Mouse (Mus musculus) large intestine, adult 2 months (tissue): ENCODE results near the gene Pask. TPM values are rescaled to one million over a fixed set of nuclear protein-coding genes. Genes with fewer than 3 reads are reported as not detected.
A peak's percentile ranks its signal among the peaks of the same experiment; 100 is the strongest.
"Not testable (repeated sequence)": the region's sequence is repeated elsewhere in the genome, so short reads cannot be mapped to it uniquely, and the experiment has no call there.

Experiments used
- DNase-seq: peaks from one replicate; pipeline ENCODE4 v3.0.0-alpha.2; 2012; ENCODE audit warnings: low read depth, low spot score
- WGBS: fragments of 180-500 bp; shearing (Covaris S2); methylation state at CpG from one replicate; pipeline ENCODE4 v1.1.7; 2018; 5-methylcytosine and 5-hydroxymethylcytosine counted together
- polyA plus RNA-seq: library from polyadenylated mRNA; depleted of rRNA; stranded (reverse); fragments of >200 nt; gene quantifications from 2 replicates; pipeline ENCODE4 v1.2.3, GENCODE M21; 2012; rRNA removed

Pask gene
- polyA plus RNA-seq, result 2.5 and 4.1 TPM in 2 replicates

DNA sequence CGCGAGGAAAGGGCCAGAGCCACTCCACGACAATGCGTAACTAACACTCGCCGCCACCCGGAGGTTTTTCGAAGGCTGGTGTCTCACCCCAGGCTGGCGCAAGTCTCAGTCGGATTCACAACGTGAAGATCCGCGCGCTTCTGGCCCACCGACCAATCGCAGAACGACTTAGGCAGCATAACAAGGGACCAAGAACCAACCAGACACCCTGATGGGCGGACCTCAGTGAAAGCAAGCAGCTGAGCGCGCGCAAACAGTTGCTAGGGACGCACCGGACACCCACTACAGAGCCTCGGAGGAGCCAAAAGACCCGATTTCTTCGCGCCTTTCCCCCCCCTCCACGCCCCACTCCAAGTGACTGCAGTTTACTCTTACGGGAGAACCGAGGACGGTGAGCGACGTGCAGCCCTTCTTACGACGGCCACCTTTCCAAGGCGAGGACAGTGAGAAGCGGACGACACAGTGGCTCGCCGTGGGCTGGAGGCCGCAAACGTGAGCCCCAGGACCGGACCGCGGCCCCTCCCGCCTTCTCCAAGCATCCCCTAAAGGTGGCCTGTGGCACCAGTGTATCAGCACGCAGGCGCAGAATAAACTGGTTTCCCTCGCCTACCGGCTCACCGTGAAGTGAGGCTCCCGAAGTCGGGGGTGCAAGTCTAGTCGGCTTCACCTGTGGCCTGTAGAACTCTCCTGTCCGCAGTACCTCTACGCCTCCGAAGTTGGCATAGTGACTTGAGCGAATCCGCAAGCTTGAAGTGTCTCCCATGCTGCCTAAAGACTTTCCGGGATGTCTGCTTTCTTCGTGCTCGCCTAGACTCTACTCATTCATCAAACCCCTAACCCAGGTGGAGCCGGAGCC is at the start of gene Pask, which contains the start of gene Ppp1r7:
Pask (minus strand) TSS at position 835 of the 856 bp plus-strand sequence.
Ppp1r7 (plus strand) TSS at position 207 of the 856 bp plus-strand sequence.
- WGBS, result under 1% methylated on average over 63 of the region's 63 CpGs
- DNase-seq, result peak; percentile 92

DNA sequence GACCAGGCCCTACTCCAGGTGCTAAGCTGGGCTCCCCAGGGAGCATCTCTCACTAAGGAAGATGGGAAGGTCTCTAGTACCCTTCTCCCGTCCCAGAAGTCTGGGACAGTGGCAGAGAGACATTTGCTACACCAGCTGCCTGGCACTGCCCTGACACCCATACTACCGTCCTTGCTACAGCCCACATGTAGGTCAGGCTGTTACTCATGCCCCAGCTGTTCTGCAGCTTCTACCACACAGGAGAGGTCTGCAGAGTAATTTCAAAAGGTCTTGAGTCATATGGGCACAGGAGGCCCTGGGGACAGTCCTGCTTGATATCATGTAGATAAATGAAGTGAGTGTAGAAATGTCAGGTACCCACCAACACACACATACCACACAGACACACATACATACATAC is 45.6 kb upstream of the Pask start:
- WGBS, result 81% methylated on average over 2 of the region's 2 CpGs
- no peak for DNase-seq

DNA sequence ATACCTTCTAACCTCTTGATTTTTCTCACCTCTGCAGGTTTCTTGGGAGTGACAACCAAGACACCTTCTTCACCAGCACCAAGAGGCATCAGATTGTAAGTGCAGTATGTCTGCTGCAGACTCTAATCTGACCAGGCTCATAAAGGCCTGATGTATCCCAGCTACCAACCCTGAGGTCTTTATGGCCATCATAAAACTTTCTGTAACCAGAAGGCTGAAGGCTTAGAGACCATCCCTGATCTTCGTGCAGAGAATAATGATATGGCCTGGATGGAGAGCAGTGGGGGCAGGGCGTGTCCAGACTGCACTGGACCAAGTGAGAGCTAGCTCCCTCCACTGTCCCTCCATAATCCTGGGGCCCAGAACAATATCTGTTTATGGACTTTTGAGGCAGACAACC is 43.9 kb upstream of the Pask start:
- WGBS, result 32% methylated on average over 2 of the region's 2 CpGs
- DNase-seq, result no peak

DNA sequence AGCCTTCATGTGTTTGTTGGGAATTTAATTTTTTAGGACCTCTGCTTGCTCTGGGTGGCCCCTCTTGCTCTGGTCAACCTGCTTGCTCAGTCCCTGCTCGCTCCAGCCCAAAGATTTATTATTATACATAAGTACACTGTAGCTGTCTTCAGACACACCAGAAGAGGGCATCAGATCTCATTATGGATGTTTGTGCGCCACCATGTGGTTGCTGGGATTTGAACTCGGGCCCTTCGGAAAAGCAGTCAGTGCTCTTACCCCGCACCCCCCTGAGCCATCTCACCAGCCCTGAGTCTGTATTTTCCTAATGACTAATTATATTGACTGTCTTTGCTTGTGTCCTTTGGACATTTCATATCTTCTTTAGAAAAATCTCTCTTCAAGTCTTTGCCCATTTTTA is 35.8 kb upstream of the Pask start:
- no peak for DNase-seq
- 77% methylated on average over 5 of the region's 5 CpGs for WGBS

DNA sequence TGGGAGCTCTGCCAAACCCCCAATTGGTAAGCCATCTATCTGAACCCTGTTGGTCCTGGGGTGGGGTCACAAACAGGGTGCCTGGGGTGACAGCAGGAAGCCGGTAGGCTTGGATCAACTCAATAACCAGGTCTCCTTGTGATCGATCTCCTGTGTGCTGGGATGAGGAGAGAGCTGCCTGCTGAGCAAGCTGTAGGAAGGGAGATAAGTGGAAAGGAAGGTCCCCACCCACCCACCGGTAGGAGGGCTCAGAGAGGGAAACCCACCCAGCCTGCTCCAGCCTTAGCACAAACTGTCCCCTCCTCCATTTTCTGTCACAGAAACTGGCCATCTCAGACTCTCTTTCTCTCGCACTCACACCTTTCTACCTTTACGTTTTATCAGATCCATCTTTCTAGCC is 34.0 kb upstream of the Pask start:
- no peak for DNase-seq
- WGBS, result 58% methylated on average over 5 of the region's 5 CpGs

DNA sequence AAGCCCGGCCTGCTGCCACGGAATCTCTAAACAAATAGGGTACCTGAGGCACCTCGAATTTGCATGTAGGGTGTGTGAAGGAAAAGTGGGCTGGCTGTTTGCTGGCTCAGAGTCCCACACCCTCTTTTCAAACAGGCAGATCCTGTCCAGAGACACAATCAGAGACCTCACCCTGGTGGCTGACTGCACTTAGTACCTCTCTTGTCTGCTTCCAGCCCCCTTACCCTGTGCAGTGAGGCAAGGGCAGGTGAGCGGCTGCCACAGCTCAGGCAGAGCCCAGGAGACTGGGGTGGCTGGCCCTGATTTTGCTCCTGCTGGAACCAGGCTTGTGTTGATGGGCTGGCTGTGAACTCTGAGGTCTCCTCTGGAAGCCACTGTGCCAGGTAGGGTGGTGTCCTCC is 30.4 kb upstream of the Pask start, which contains the start of gene Ano7:
Ano7 (plus strand) TSS at position 266 of the 400 bp plus-strand sequence.
- WGBS, result 28% methylated on average over 4 of the region's 4 CpGs
- peak; percentile 14 for DNase-seq

DNA sequence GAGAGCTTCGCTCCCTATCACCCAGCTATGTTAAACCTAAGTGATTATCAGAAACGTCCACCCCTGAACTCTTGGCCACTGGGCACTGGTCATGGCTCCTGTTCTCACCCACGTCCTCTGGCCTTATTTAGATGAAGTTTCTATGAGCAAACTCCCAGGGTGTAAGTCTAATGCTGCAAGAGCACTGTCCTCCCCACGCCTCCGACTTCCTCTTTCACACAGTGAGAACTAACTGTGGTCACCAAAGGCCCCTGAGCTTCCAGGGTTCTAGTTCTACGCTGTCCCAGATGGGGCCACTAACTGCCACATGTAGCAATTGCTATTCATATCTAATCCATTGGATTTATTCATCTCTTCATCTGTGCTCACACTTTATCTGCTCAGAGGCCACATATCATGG is 22.4 kb upstream of the Pask start:
- DNase-seq, result no peak
- 93% methylated on average over 6 of the region's 6 CpGs for WGBS

DNA sequence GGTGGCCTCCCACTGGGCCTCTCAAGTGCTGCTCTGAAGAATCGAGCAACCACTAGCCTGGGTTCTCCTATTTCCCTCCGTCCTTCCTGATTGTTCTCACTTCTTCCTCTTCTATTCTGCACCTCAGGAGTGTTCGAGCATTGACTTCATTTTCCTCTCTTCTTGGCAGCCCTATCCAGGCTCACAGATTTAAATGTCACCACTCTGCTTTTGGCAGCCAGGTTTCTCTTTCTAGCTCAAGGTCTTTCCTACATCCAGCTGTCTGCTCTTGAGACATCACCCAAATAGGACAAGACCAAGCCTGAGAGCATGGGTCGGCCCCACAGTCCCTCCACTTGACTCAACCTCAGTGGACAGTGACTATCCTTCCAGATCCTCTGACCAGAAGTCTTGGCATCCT is 19.4 kb upstream of the Pask start:
- 84% methylated on average over 4 of the region's 4 CpGs for WGBS
- no peak for DNase-seq

DNA sequence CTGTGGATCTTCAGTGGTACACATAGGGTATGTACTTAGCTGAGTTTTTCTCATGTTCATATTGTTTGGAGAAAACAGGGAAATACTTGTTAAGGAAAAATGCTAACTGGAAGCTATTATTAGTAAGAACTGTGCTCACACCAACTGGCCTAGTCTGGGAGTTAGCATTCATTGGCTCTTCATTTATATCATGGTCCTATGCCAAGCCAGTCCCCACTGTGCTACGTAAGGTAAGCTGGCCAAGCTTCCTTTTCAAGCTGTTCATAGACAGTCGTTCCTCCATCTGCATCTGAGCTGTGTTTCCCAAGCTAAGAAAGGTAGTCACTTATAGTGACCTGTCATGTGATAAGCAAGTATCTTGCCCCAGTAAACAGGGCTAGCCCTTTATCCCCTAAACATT is 9.4 kb upstream of the Pask start:
- WGBS, result 91% methylated on average over 2 of the region's 2 CpGs
- DNase-seq, result no peak

DNA sequence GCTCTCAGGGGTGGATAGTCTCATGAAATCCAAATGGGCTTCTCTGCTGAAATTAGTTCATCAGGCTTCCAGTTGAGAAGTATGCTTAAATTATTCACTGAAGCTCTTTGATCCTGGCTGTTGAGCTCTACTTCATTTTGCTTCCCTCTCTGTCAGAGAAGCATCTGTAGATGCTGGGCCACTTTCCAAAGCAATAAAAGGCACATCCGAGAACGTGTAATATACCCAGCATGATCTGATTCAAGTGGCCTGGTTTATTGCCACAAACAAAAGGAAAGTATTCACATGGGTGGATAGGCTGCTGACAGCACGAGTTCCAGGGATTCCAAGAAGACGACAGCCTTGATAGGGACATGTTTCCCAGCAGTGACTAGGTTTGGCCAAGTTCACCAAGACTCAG is 6.4 kb upstream of the Pask start:
- WGBS, result 9% methylated on average over 4 of the region's 4 CpGs

DNA sequence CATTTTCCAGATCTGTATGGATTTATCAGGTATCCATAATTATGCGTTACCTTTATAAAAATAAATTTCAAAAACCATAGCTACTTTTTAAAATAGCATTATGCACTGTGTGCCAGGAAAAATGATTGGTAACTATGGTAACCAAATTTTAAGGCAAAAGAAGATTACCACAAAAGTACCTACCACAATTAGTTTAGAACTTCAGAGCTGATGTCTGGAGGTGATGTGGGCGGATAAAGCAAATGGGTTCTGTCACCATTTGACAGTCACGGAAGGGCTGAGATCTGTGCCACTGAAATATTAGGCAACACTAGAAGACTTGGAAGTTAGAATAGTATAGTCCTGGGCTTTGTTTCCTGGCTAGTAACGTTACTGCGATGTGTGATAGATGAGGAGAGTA is 3.9 kb upstream of the Pask start:
- 90% methylated on average over 5 of the region's 5 CpGs for WGBS

More for the DNA sequence above, 6.4 kb upstream of the Pask start:
- DNase-seq, result no peak

DNA sequence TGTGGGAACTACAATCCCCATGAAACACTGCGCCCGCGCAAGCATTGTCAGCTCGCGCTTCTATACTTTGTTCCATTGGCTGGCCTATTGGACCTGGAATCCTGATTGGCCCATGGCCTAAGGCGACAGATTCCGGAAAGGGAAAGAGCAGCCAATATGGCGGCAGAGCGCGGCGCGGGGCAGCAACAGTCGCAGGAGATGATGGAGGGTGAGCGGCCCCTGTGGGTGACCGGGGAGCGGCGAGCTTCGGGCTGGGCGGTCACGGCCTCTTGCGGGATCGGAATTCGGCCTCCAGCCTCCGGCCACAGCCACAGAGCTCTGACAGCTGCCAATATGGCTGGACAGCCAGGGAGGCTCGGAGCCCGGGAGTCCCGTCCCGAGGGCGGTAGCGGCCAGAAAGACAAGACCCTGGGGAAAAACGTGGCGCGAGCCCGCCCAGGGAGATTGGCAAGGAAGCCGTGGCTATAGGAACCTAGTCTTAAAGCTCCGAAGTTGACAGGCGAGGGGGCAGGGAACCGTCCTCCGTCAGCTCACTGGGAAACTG is 294 bp upstream of the Pask start:
- peak; percentile 94 for DNase-seq
- under 1% methylated on average over 39 of the region's 39 CpGs for WGBS

More for the DNA sequence above, 3.9 kb upstream of the Pask start:
- no peak for DNase-seq

DNA sequence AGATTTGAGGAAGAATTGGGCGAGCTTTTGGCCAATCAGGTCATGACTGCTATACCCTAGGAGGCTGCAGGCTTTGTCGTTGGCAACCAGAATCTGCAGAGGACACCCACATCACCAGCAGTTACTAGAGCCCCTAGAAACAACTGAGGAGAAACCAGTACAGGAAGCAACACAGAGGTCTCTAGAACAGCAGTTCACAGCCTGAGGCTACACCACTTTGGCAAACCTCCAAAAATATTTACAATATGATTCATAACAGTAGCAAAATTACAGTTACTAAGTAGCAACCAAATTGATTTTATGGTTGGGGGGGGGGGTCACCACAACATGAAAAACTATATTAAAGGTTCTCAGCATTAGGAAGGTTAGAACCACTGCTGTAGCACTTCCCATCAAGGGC is 8.7 kb downstream of the Pask start:
- no peak for DNase-seq
- WGBS, result 89% methylated on average over 2 of the region's 2 CpGs

DNA sequence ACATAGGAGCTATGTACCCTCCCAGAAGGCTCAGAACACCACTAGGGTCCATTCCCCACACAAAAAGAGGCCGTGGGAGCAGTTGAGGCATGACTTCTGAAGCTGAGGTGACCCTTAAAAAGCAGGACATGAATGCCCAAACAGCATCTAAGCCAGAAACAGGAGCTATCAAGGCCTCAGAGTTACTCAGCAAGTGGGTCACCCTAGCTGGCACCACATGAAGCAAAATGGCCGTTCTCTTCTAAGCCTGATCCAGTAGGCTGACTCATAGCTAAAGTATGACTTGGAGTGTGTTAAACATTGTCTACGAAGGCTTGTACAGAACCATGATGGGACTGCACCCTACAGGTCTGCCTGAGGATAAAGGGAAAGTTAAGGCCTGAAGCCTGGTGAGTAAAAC is 16.8 kb downstream of the Pask start:
- DNase-seq, result no peak
- WGBS, result 68% methylated on average over 3 of the region's 3 CpGs

DNA sequence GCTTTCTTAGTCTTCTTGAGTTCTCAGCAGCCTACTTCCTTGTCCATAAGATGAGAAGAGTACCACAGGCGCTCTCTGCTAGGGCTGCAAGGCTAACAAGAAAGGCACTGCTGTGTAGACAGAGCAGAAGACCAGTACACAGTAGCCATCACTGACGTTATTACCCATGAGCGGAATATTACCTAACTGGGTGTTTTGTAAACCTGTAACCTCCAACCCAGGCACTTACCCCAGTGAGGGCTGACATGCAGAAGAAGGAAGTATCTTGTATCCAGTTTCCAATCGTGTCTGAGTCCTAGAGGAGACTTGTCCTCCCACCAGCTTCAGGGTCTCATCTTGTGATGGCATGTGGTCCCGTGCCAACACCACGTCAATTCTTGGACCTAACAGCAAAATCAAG is 19.3 kb downstream of the Pask start:
- 91% methylated on average over 6 of the region's 6 CpGs for WGBS
- DNase-seq, result no peak

DNA sequence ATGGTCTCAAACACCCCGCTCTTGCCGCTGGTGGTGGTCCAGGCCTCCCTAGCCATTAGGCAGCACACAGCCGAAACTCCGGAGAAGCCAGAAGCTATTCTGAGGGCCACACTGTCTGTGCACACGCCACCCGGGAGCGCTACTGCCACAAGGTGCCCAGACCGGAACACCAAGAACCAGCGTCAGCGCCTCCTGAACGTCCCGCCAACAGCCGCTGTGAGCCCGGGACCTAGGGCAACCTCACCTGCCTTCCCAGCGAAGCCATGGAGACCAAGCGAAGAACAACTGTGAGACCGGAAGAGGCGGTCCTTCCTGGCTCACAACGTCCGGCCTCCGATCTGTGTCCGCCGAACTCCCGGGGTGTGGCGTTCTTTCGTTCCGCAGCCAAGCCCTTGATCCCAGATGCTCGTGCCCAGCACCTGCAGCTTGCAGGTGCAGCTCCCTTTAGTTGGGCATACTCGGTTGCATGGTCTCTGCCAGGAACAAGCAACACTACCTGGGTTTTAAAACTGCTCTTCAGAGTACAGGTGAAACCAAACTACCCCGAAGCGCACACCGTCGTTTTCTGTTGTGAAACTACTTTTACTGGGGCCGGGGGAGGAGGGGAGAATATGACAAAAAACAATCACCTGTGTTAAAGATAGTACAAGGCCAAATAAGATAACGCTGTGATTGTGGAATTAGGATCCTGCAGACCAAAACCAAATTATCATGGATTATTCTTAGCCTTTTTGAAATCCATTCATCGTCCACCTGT is 37.5 kb downstream of the Pask start, which contains the start of gene Mterf4:
Mterf4 (minus strand) TSS at position 335 of the 757 bp plus-strand sequence.
- WGBS, result 4% methylated on average over 36 of the region's 36 CpGs
- peak; percentile 66 for DNase-seq

DNA sequence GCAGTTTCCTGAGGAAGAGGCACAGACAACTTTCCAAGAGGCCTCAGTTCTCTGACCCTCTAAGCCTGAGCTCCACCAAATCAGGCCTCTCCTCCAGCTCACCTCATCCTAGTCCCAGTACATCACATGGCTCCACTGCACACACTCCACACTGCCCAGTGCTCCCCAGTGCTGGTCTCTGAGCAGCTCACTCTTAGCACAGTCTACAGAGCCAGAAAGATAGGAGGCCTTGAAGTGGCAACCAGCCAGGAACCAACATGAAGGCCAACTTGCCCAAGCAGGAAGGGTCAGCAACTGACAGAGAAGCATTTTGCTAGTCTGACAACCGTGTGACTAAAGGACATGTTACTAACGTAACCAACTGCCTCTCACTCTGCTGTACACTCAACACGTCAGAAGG is 42.7 kb downstream of the Pask start:
- 91% methylated on average over 3 of the region's 3 CpGs for whole genome bisulfite sequencing

DNA sequence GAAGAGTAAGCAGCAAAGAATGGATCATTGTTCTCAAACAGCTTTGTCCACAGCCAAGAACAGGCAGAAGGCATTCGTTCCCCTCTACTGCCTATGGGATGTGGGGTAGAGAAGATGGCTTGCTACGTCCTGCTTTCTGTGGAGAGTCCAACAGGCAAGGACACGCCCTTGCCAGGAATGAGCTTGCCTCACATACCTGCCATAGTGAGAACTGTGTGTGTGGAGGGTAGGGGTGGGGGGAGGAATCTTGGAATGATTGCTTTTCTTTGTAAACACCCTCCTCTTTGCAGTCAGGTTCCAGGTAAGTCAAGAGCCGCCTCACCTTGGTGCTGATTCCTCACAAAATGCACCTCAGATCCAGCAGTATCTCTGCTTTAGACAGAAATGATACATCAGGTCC is 43.5 kb downstream of the Pask start:
- WGBS, result 55% methylated on average over 4 of the region's 4 CpGs
- no peak for DNase-seq

More for the DNA sequence above, 42.7 kb downstream of the Pask start:
- DNase-seq, result no peak

DNA sequence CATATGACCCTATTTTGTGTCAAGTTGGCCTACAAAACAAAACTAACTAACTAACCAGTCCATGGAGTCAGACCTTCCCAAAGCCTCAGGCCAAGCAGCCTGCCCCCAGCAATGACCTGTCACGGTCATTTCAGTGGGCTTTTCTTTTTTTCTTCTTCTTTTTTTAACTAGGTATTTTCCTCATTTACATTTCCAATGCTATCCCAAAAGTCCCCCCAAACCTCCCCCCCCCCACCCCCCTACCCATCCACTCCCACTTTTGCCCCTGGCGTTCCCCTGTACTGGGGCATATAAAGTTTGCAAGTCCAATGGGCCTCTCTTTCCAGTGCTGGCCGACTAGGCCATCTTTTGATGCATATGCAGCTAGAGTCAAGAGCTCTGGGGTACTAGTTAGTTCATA is 48.8 kb downstream of the Pask start:
- DNase-seq, result not testable (repeated sequence)
- 82% methylated on average over 3 of the region's 3 CpGs for WGBS

DNA sequence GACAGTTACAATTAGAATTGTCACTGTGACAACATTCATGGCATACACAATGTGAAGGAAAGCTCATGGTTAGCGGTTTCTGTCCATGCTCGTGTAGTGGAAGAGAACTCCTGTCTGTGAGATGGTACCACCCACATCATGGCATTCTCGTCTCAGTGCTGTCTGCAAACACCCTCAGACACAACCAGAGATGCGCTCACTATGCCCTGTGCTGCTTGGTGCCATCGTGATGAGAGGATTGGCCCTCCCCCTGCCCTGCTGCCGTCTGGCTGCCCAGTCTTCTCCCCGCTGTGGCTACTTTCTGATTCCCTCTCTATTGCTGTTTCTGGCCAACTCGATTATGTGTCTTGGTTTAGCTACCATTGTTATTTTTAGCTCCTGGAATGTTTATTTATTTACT is 51.3 kb downstream of the Pask start:
- WGBS, result 83% methylated on average over 8 of the region's 8 CpGs
- no peak for DNase-seq
